Mouse (Mus musculus): Measurements from ENCODE around the gene Evc. TPM values are rescaled to one million over a fixed set of nuclear protein-coding genes. Genes with fewer than 3 reads are reported as not detected.

The Evc gene
- polyA plus RNA-seq, 1 experiment from 2014 or later, result 23.4 TPM

DNA sequence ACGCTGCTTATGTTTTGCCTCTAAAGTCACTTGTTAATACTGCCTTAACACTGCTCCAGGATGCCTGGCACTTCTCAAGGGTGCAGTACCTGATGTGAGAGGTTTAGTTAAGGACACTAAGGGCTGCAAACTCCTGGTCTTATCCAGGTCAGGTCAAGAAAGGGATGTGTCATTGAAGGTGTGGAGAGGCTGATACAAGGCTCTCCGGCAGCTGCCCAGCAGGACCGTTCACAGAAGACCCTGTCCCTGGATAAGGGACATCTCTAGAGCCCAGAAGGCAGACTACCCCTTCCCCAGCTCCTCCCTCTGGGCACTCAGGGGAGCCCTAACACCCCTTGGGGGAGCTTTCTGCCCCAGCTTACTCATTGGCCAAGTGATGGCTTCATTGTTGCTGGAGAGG lies 1.0 kb upstream of the Evc start:
- peaks cover 13% of the 10 kb centered on the region for H3K27me3 ChIP-seq
- ATAC-seq (ENCODE audit: low FRiP score), result no peak
- 0 out of 2 replicates have a peak, but pooled peaks cover 4% of the 10 kb centered on the region for H3K36me3 ChIP-seq (replicated peaks)
- H3K4me1 ChIP-seq, result peaks cover 48% of the 10 kb centered on the region
- peak overlapping the region; percentile 51; the same call in 1 of the 2 replicates for H3K4me3 ChIP-seq (replicated peaks)
- peak overlapping the region; percentile 87 for H3K4me2 ChIP-seq
- H3K27ac ChIP-seq, result peak overlapping the region; percentile 21; the same call in 1 of the 2 replicates
- H3K9ac ChIP-seq, result peak overlapping the region; percentile 59
- H3K9me3 ChIP-seq, result no peaks in the 10 kb centered on the region
- 46% methylated on average over 3 of the region's 3 CpGs for WGBS

DNA sequence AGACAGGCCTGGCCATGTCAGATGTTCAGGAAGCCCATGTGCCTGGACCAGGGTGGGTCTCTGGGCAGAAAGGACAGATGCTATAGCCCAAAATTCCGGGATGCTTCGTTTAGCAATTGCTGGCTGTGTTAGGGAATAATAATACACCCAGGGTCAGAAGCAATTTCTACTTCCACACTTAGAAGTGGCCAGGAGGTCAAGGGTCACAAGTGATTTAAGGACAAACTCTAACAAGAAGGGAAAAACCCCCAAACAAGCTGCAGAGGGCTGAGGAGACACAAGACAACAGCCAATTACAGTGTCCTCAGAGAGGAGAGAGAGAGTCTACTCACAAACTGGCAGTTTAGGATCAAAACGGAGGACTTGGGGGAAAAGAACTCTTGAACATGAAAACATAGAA lies 1.6 kb downstream of the Evc start:
- Histone ChIP-seq H3K27ac (no peak overlapping the region), H3K9me3 (no peaks in the 10 kb centered on the region), H3K9ac (no peak overlapping the region), H3K36me3 (replicated peaks) (peaks cover 21% of the 10 kb centered on the region), H3K4me2 (0 out of 2 replicates have a peak overlapping the region, but pooled peaks have one; percentile 87), H3K4me1 (peaks cover 48% of the 10 kb centered on the region), H3K4me3 (replicated peaks) (no peak overlapping the region), H3K27me3 (peaks cover 13% of the 10 kb centered on the region)
- WGBS, result 61% methylated on average over 3 of the region's 3 CpGs
- ATAC-seq (ENCODE audit: low FRiP score), result no peak

DNA sequence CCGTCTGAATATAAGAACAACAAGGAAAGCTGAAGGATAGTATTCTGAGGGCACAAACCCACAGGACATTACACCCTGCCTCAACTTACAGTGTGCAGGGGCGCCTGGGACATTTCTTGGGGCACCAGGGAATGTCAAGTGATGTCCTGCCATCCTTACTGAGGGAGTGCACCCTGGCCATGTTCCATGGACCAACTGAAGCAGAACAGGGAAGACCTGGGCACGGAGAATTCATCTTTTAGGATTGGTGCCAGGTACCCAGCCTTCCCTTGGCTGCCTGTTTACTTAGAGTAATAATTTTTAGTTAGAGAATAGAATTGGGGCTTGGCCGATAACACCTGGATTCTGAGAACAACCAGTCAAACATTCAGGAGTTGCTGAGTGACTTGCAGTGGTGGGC lies 4.6 kb downstream of the Evc start:
- Histone ChIP-seq H3K4me1 (peaks cover 24% of the 10 kb centered on the region), H3K4me3 (replicated peaks) (no peak overlapping the region), H3K4me2 (no peak overlapping the region), H3K36me3 (replicated peaks) (peaks cover 39% of the 10 kb centered on the region), H3K27ac (no peak overlapping the region), H3K9ac (no peak overlapping the region), H3K9me3 (no peaks in the 10 kb centered on the region), H3K27me3 (0 out of 2 replicates have a peak, but pooled peaks cover 4% of the 10 kb centered on the region)
- WGBS, result 77% methylated on average over 4 of the region's 4 CpGs
- no peak for ATAC-seq (ENCODE audit: low FRiP score)

DNA sequence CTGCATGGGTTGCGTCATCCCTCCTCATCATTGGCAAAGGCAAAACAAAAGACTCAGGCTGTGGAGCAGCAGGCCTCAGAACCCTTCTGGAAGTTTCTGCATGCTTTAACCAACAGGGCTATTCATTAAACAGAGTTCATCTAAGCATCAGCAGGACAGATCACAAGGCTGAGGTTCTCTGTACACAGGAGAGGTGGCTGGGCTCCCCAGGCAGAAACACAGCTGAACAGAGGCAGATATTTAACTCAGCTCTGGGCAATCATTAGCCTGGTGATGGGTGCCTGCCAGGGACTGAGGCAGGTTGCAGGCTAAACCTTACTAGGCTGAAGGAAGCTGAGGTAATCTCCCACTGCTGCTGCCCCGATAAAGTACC lies 5.6 kb downstream of the Evc start:
- peaks cover 48% of the 10 kb centered on the region for H3K36me3 ChIP-seq (replicated peaks)
- H3K9ac ChIP-seq, result no peak overlapping the region
- WGBS, result 91% methylated on average over 2 of the region's 2 CpGs
- no peak overlapping the region for H3K27ac ChIP-seq
- H3K4me1 ChIP-seq, result peaks cover 15% of the 10 kb centered on the region
- ATAC-seq (ENCODE audit: low FRiP score), result no peak
- no peak overlapping the region for H3K4me3 ChIP-seq (replicated peaks)
- H3K4me2 ChIP-seq, result no peak overlapping the region
- no peaks in the 10 kb centered on the region for H3K9me3 ChIP-seq
- 0 out of 2 replicates have a peak, but pooled peaks cover 4% of the 10 kb centered on the region for H3K27me3 ChIP-seq

DNA sequence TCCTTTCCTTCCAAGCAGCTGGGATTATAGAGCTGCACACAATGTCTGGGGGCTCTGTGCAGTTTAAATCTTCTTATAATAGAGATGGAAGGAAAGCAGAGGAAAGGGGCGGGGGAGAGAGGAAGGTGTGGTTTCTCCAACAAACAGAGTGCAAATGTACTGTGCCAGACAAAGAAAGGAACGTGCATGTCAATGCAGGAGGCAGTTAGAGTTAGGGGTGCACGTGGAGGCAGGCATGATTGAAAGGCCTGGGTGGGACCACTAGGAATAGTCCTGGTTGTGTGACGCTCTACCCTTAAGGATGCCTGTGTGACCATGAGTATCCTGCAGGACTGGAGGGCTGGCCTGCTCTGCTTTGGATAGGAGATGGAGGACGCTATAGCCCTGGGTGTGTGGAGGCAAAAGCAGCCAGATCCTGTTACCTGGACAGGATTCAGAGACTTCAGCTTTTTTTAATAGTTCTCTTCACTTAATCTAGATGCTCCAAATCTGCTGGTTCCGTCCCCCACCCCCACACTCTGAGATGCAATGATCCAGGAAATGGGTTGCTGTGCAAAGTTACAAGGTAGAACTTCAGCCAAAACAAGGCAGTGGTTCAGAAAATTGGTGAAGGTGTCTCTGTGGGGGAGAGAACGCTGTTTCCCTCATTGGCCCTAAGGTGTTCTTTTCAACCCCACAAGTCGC lies 6.1 kb downstream of the Evc start:
- WGBS, result 84% methylated on average over 8 of the region's 8 CpGs
- ATAC-seq (ENCODE audit: low FRiP score), result no peak

DNA sequence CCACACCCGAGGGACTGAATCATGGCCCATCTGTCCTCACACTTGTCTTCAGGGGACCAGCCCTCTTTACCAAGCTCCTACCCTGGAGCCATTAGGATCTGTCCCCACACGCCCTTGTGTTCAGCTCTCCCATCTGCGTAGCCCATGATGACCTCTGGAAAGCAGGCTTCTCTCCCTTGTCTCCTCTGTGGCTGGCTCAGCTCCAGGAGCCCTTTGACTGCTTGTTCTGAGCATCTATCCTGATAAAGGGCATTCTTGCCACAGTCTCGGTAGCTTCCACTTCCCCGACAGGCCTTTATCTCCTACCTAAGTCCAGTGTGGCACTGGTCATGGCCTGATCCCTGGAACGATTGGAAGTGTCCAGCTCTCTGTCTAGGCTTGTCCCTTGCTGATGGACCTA lies 10.0 kb downstream of the Evc start:
- no peak for ATAC-seq (ENCODE audit: low FRiP score)
- Histone ChIP-seq H3K36me3 (replicated peaks) (peaks cover 76% of the 10 kb centered on the region), H3K4me2 (no peak overlapping the region), H3K9ac (no peak overlapping the region), H3K27me3 (no peaks in the 10 kb centered on the region), H3K9me3 (no peaks in the 10 kb centered on the region), H3K27ac (no peak overlapping the region), H3K4me3 (replicated peaks) (no peak overlapping the region), H3K4me1 (no peaks in the 10 kb centered on the region)
- WGBS, result 89% methylated on average over 6 of the region's 6 CpGs

More for the DNA sequence above, 6.1 kb downstream of the Evc start:
- Histone ChIP-seq H3K4me1 (peaks cover 10% of the 10 kb centered on the region), H3K9ac (no peak overlapping the region), H3K9me3 (no peaks in the 10 kb centered on the region), H3K4me2 (no peak overlapping the region), H3K27me3 (0 out of 2 replicates have a peak, but pooled peaks cover 1% of the 10 kb centered on the region), H3K27ac (no peak overlapping the region), H3K36me3 (replicated peaks) (peaks cover 53% of the 10 kb centered on the region), H3K4me3 (replicated peaks) (no peak overlapping the region)

DNA sequence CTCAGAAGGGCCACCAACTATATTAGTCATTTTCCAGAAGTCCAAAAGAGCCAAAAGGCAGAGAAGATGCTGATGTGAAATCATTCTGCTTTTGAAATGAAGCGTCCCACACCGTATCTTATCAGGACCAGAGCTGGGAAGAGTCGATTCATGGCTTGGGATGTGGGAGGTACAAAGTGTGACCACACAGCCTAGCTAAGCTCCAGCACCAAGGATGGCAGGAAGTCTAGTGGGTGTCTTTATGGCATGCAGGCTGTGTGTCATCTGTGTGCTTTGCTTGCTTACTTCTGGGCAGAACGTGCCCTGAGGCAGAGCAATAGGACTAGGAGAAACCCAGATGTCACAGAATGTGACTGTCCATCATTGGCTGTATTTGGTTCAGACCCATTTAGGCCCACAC lies 15.9 kb downstream of the Evc start:
- no peak for ATAC-seq (ENCODE audit: low FRiP score)
- Histone ChIP-seq H3K4me3 (replicated peaks) (no peak overlapping the region), H3K27ac (no peak overlapping the region), H3K27me3 (no peaks in the 10 kb centered on the region), H3K9me3 (peaks cover 5% of the 10 kb centered on the region; the same call in 1 of the 2 replicates), H3K4me2 (no peak overlapping the region), H3K36me3 (replicated peaks) (peaks cover 83% of the 10 kb centered on the region), H3K9ac (no peak overlapping the region), H3K4me1 (no peaks in the 10 kb centered on the region)
- 93% methylated on average over 4 of the region's 4 CpGs for WGBS

DNA sequence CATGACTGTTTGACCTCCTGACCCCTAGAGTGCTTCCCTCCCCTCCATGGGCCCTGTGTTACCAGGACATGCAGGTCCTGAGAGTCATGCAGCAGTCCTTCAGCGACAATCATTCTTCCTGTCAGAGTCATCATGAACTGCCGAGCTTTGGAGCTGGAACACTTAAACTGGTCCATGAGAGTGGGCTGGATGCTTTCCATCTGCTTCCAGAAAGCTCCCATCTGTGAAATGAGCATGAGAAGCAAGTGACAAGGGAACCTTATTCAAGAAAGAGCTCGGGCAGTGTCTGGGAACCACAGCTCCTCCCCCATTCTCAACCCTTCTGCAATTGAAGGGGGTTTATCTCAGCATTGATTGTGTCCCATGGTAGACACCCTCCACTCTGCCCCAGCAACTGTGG lies 16.5 kb downstream of the Evc start:
- peaks cover 83% of the 10 kb centered on the region for H3K36me3 ChIP-seq (replicated peaks)

DNA sequence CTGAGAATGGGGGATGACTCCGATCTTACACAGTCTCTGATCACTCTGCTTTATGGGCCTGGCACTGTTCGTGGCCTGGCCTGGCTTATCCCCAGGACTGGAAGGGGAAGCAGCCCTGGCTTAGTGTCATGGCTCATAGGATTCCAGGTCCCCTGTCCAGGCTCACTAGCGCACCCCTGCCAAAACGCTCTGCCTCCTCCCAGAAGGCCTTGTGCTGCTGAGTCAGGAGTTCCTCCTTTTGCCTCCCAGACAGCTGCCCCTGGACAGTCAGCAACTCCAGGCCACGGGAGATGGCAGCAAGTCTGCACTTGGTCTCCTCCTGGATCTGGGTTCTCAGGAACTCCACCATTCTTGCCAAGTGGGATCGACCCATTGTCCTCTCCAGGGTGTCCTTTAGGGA lies 18.0 kb downstream of the Evc start:
- Histone ChIP-seq H3K27me3 (no peaks in the 10 kb centered on the region), H3K27ac (no peak overlapping the region), H3K4me3 (replicated peaks) (no peak overlapping the region), H3K36me3 (replicated peaks) (peaks cover 89% of the 10 kb centered on the region), H3K9ac (no peak overlapping the region), H3K9me3 (peaks cover 13% of the 10 kb centered on the region; the same call in 1 of the 2 replicates), H3K4me1 (no peaks in the 10 kb centered on the region), H3K4me2 (no peak overlapping the region)
- no peak for ATAC-seq (ENCODE audit: low FRiP score)
- 92% methylated on average over 6 of the region's 6 CpGs for WGBS

More for the DNA sequence above, 16.5 kb downstream of the Evc start:
- Histone ChIP-seq H3K27ac (no peak overlapping the region), H3K4me1 (no peaks in the 10 kb centered on the region), H3K27me3 (no peaks in the 10 kb centered on the region), H3K4me3 (replicated peaks) (no peak overlapping the region), H3K9me3 (peaks cover 11% of the 10 kb centered on the region; the same call in 1 of the 2 replicates), H3K4me2 (no peak overlapping the region), H3K9ac (no peak overlapping the region)
- WGBS, result 84% methylated on average over 3 of the region's 3 CpGs
- ATAC-seq (ENCODE audit: low FRiP score), result no peak

DNA sequence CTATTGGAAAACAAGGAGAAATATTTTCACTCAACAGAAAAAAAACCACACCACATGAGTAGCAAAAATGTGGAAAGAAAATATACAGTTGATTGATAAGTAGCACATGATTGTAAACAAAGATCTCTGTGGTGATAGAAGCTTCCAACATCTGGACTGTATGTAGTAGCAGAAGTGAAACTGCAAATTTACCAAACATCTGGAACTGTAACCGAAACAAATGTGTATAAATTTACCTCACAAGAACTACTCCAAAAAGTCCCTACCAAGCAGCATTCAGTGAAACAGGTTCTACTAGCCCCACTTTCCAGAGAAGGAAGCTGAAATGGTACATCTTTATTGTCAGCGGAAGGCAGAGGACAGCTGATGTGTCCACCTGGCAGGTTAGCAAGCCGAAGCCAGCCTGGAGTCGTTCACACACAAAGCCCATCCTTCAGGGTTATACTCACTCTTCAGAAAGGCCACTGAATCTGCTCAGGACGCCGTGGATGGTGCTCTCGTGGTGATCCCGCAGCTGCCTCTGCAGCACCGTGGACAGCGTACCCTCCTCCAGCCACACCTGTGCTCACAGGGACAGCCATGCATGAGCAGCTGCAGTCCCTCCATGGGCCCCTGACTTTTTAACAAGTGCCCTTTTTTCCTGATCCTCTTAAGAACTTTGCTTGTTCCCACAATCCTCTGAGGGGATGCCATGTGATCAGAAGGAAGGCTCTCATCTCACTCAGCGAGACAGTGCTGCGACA lies 23.5 kb downstream of the Evc start:
- no peak for ATAC-seq (ENCODE audit: low FRiP score)
- H3K36me3 ChIP-seq (replicated peaks), result peaks cover 77% of the 10 kb centered on the region
- H3K4me3 ChIP-seq (replicated peaks), result no peak overlapping the region
- H3K27ac ChIP-seq, result no peak overlapping the region
- peaks cover 13% of the 10 kb centered on the region; the same call in 1 of the 2 replicates for H3K9me3 ChIP-seq
- 93% methylated on average over 12 of the region's 12 CpGs for WGBS
- H3K4me2 ChIP-seq, result no peak overlapping the region
- no peak overlapping the region for H3K9ac ChIP-seq
- H3K27me3 ChIP-seq, result no peaks in the 10 kb centered on the region
- H3K4me1 ChIP-seq, result no peaks in the 10 kb centered on the region

DNA sequence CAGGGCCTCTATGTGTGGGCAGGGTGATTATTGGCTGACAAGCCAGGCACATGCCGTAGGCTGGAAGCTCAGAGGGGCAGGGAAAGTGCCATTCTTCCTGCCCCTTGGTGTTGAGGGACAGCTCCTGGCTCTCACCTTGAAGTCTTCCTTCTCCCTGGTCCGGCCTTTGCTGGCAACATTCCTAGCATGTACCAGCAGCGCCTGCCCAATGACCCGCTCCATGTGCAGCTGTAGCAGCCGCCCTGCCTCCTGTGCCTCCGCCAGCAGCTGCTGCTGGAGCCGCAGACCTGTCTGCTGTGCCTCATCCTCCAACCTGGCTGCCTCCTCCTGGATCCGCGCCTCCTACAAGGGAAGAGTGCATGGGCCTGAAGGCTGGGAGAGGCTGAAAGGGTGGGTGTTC lies 26.7 kb downstream of the Evc start:
- H3K9me3 ChIP-seq, result peaks cover under 1% of the 10 kb centered on the region; the same call in 1 of the 2 replicates
- no peak overlapping the region for H3K9ac ChIP-seq
- no peak overlapping the region for H3K4me3 ChIP-seq (replicated peaks)
- ATAC-seq (ENCODE audit: low FRiP score), result no peak
- WGBS, result 95% methylated on average over 9 of the region's 9 CpGs
- H3K27me3 ChIP-seq, result no peaks in the 10 kb centered on the region
- no peaks in the 10 kb centered on the region for H3K4me1 ChIP-seq
- no peak overlapping the region for H3K4me2 ChIP-seq
- H3K27ac ChIP-seq, result no peak overlapping the region
- peaks cover 72% of the 10 kb centered on the region for H3K36me3 ChIP-seq (replicated peaks)

DNA sequence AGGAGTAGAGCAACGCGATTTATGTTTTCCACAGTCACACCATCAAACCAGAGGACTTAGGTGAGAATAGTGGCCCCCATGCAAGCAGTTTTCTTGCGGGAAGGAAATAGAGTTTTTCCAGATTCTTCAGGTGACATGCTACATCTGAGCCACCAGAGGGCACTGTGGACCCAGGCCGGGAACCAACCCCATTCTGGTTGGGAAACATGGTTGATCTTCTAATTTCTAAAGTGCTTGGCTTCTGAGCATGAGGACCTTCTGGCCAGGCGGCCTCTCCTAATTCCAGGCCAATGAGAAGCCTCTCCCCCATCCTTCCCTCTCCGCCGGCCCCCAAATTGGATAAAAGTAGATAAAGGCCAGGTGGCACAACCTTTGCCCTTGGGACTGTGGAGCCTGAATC lies 38.3 kb downstream of the Evc start:
- Histone ChIP-seq H3K27me3 (no peaks in the 10 kb centered on the region), H3K4me3 (replicated peaks) (no peak overlapping the region), H3K4me2 (no peak overlapping the region), H3K4me1 (no peaks in the 10 kb centered on the region), H3K36me3 (replicated peaks) (peaks cover 26% of the 10 kb centered on the region), H3K27ac (no peak overlapping the region), H3K9me3 (no peaks in the 10 kb centered on the region), H3K9ac (no peak overlapping the region)
- peak; percentile 41; the same call in 1 of the 2 replicates for ATAC-seq (ENCODE audit: low FRiP score)
- WGBS, result 25% methylated on average over 7 of the region's 7 CpGs

Data from forebrain, embryonic 12.5 days (tissue).